Mouse (Mus musculus): ENCODE data around the gene Sec63.

GRCm38 (mm10) chr10:42860159-42860911 is 99.0 kb downstream of the Sec63 start, which contains the start of gene Scml4:
- TF ChIP-seq CTCF (IDR thresholded peaks at IDR 0.05; ENCODE audit: control insufficient read depth, insufficient read depth, insufficient read length) (no peak), MAX (IDR thresholded peaks at IDR 0.05) (no peak), USF1 (IDR thresholded peaks at IDR 0.05; ENCODE audit: low read depth) (no peak), FOSL1 (IDR thresholded peaks at IDR 0.05; ENCODE audit: insufficient read depth, low read length, poor library complexity, severe bottlenecking) (no peak), MYOD1 (IDR thresholded peaks at IDR 0.05; ENCODE audit: control insufficient read depth, insufficient read length, low read depth) (no peak)
